Mouse (Mus musculus): ENCODE results near the gene Resp18.

The Resp18 gene

DNA sequence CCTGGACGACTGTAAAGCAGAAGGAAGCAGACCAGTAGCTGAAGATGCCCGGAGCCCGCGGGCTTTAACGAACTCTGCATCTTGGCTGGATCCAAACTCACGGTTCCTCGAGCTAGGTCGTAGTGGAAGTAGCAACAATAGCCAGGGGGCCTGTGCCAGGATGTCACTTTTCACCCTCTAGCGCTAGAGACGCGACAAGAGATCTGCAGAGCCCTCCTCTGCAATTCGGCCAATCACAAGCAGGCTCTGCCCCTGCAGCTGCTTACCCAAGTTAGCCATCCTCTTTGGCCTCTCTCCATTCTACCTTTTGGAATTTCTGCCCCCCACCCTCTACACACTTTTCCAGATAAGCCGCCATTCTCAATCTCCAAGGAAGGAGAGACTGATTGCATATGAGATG, at the start of gene Resp18:
Gene Resp18, minus strand, starts transcription at position 188 of the 400 bp plus-strand sequence.
- peak; percentile 53 for DNase-seq

DNA sequence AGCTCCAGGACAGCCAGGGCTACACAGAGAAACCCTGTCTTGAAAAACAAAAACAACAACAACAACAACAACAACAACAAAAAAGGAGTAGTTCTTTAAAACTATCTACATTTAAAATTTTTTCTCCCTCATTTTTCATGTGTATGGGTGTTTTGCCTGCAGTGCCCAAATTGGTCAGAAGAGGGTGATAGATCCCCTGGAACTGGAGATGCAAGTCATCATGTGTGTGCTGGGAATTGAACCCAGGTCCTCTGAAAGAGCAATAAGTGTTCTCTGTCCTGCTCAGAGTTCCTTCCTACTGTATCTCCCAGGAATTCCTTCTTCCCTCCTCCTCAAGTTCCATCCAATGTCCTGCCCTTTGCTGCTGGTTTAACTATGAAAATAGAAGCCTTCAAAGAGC, 49.2 kb upstream of the Resp18 start:
- no peak for DNase-seq

DNA sequence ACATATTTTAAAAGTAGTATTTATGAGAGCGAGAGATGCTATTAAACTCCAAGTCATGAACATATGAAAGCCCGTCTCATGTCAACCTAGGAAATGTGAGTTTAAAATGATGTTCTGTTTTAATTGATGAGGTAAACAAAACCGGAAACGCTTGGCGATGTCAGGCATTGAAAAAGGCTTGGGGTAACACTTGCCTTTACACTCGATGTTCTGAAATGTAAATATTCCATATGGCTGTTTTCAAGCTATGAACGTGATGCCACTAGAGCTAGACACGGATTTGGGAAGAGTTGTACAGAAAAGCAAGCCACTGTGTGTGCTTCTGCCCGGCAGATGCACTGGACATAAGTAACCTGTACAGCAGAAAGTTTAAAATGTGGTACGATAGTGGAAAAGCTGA, 41.0 kb upstream of the Resp18 start:
- DNase-seq, result no peak

DNA sequence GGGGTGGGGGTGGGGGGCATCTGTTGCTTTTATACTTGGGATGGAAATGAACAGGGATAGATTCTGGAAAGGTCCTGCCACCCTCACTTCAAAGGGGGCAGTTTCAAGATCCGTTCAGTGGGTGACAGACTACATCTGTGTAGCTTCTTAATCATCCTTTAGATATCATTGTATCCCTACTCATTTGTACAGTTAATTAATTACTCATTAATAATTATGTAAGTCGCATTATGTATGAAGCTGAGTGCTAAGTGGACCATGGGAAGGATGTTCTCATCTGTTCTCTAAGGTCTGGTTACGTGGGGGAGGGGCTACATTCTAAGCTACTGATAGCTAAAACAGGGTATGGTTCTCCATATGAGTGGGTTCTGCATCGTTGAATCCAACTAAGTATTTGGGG, 40.5 kb upstream of the Resp18 start:
- peak; percentile 45 for DNase-seq

DNA sequence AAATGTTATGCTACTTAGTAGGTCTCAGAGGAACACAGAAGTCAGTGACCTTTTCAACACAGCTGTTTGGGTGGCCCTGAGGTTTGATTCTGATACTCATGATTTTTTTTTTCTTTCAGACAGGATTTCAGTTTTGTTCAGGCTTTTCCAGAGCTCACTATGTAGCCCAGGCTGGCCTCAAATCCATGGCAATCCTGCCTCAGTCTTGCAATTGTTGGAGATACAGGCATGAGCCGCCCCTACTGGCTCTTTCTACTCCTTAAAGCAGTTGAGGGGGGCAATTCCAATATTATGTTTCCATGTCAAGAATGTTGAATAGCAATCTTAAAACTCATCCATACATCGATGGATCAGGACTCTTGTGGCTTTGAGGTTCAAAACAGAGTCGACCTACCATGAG, 40.1 kb upstream of the Resp18 start:
- DNase-seq, result peak; percentile 58

DNA sequence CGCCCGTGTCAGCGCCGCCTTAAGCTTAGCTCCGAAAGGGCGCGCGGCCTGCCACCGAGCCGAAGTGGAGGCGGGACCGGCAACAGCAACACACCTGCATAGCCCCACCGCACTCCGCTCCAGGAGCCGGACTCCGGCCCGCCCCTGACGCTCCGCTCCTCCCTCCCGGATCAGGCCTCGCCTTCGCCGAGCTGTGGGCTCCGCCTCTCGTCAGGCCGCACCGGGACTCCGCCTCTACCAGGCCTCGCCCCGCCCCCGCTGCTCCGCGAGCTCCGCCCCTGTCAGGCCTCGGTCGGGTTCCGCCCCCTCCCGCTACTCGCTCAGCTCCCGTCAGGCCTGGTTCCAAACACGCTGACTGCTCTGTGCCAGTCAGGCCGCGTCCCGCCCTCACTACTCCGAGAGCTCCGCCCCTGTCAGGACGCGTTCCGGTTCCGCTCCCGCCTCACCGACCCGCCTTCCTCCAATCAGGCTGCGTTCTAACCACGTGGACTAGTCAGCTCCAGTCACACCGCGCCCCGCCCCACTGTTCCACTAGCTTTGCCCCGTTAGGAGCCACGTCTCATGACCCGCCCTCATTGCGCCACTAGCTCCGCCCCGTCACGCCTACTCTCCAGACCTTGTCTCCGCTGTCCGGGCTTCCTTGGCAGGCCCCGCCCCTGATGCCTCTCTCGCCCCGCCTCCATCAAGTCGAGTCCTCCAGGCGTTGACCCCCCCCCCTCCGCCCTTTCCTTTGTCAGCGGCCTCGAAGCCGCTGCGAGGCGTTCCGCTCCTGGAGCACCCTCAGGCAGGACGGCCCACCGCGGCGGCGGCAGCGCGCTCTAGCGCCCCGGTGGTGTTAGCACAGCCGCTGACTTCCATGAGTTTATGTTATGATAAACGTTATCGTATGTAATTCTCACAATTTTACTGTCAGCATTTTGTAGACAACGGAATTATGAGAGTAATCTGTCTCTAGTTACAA, 39.3 kb upstream of the Resp18 start, which contains the start of gene Dnpep:
Gene Dnpep, minus strand, starts transcription at position 750 of the 961 bp plus-strand sequence.
- DNase-seq, result peak; percentile 100

DNA sequence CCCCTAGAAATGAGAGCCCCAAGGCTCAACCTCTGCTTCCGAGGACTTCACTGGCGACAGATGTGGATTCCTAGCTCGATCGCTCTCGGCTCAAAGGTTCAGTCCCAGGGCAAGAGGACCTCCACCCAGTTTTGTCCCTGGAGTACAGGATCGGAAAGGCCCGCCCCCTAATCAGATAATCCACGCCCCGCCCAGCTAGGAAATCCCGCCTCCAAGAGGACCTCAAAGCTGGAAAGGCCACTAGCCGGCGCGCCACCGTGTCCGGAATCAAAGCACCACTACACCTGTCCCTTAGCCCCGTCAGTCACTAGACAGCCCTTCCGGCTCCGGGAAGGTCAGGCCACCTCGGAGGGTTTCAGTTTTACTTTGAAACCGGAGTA, 38.6 kb upstream of the Resp18 start:
- peak; percentile 92 for DNase-seq

DNA sequence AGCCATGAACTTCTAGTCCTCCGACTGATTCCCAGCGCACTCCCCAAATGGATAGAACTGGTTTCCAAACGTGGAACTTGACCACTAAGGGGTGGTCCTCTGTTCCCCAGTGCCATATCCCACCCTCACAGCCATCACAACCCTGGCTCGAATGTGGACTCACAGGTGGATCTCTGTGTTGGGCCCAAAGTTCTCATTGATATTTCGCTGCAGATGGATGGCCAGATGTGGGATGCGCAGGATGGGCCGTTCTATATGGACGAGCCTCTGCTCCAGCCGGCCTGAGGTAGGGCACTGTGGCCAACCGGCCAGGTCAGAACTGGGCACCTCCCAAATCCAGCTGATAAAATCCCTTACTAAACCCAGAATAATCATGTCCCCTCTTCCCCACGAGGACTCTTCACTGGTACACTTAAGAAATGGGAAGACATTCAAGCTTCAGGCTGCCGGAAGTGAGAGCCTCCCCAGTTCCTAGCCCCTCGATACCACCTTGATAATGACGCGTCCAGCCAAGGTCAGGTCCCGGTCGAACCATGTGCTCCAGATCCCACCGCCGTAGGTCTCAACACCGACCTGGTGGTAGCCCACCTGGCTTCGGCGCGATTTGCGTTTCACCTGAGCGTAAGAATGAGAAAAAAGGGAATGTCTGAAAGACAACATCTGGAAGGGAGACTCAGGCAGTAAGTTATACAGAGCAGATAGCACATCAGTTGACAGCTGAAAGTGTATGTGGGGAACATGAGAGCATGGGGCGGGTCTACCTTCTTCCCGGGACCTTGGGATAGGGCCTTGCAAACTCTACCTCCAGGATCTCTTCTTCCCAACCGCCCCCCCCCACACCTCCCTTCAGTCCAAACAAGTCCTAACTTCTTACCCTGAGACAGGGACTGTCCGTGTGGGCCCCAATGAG, 37.5 kb upstream of the Resp18 start:
- DNase-seq, result peak; percentile 74

DNA sequence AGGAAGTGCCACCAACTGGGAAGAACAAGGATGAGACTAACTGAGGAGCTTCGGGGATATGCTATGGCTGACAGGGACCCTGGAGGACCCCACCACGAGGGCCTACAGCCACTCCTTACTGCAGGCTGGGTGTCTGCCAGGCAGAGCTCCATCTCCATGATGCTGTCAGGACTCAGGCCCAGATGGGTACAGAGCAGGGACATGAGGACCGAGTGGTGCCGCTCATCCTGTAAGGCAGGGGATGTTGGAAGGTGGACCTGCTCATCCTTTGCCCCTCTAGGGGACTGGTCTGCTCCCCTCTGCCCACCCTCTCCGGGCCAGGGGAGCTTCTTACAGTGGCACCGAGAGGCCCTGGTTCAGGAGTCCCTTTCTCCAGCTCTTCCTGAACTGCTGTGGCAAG, 36.8 kb upstream of the Resp18 start:
- DNase-seq, result peak; percentile 62

DNA sequence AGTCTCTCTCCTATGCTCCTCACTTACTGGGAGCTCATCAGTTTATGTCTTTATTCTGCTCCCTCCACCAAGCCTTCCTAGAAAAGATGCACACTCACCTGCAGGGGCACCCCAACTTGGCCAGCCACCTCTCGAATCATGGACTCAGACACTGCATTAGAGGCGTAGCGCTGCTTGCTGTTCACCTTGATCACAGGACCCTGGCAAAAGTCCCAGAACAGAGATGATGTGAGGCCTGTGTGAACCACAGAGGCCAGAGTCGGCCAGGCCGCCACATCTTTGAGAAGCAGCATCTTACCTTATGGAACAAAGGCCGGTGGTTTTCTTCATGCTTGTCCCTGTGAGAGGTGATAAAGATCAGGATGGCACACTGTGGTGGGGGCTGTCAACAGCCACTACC, 33.5 kb upstream of the Resp18 start:
- no peak for DNase-seq

DNA sequence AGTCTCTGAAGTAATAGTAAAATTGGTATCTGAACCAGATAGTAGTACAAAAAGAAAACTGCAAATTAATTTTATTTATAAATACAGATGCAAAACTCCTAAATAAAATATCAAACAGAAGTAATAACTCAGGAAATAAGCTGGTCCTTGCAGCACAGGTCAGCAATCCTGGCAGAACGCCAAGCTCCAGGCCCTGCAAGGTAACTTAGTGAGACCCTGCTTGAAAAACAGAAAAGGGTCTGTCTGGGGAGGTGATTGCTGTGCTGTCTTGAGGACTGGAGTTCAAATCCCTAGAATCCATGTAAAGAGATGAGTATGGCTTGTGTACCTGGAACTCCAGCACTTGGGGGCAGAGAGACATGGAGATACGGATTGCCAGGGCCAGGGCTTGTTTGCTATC, 26.4 kb upstream of the Resp18 start:
- no peak for DNase-seq

DNA sequence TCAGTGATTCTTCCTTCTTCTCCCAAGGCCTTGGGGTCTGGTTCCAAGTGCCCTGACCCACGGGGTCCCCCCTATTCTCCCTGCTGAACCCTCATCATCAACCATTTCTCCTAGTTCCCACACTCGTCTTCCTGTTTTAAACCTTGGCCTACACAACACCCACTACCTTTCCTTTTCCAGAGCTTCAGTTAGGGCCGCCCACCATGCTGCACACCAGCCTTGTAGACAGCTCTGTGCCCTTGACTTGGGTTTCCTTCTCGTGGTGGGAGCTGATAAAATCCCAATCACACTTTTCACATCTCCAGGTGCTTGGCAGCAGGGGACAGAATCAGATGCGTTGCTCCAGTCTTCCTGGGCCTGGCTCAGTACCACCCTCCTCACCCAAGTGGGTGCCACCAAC, 16.1 kb upstream of the Resp18 start:
- no peak for DNase-seq

DNA sequence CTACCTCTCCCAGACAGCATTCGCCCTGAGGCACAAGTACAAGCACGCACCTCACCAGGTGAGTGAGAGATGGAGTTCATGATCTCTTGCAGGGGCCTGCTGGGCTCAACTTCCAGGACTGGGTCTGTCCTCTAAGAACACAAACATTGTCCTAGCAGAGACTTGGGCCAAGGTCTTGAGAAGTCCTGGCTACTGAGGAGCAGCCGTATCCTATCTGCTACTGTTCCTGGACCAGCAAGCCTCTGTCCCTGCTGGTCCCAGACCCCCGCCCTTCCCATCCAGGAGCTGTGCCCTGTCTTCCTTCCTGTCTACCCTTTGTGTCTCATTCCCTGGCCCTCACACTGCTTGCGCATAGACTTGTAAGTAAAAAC, 15.1 kb upstream of the Resp18 start:
- DNase-seq, result no peak

DNA sequence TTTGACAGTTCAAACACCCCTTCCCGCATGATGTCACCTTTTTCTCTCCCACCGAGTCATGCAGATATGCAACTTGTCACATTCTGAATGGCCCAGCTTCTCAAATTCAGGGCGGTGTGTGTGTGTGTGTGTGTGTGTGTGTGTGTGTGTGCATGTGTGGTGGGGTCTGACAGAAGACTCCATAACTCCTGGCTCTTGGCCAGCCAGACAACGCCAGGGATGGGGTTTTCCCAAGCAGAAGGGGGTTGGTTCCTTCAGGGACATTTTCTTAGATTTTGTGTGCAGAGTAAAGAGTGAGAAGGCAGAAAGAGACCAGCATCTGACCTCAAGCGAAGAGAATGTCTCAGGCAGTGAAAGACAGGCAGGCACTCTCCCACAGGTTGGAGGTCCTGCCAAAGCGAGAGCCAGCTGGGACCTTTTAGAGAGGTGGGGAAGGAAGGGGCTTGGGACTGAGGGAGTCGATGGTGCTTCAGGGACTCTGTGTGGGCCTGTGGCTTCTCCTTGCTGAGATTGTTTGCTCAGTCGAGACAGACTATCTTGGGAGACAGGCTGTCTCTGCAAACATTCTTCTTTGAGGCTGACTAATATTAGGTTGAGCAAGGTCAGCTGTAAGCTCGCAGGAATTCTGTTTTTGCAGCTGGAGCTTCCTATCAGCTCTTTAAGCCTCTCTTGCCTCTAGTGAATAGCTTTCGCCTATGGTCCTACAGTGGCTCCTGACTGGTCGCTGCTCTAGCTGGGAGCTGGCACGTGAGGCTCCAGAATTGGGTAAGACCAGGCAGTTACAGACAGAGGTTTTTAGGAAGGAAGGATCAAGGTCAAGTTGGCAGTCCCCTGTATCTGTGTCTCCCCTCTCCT, 14.5 kb upstream of the Resp18 start:
- DNase-seq, result no peak

DNA sequence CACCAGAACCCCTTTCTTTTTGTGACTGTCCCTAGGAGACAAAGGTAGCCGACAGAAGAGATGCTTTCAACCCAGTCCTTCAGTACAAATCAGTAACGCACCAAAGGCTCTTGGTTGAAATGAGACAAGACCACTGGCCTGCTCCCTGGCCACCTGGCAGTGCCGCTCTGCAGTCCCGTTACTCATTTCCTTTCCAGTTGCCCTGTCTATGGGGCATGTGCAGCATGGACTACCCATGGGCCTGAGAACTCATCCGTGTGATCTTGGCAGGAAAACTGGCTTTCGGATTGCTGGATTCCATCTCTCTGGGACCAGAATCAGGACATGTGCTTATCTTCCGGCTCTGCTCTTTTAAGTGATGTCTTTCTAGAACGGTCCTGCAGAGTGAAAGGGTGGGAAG, 13.1 kb upstream of the Resp18 start:
- no peak for DNase-seq

DNA sequence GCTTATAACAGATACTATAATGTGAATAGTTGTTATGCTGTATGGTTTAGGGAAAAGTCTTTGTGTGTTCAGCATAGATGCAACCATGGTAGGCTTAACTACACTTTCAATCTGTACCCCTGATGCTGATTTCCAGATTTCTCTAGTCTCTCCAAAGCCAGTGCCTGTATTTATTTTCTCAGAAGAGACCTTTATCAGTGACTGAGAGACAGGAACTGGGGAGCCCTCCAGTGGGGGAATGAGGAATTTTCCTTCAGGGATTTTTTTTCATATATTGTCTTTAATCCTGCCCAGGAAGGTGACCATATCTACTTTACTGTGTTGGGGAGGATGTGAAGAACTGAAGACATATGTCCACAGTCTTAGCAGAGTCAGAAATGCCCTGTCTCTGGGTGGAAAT, 12.4 kb upstream of the Resp18 start:
- DNase-seq, result peak; percentile 36

DNA sequence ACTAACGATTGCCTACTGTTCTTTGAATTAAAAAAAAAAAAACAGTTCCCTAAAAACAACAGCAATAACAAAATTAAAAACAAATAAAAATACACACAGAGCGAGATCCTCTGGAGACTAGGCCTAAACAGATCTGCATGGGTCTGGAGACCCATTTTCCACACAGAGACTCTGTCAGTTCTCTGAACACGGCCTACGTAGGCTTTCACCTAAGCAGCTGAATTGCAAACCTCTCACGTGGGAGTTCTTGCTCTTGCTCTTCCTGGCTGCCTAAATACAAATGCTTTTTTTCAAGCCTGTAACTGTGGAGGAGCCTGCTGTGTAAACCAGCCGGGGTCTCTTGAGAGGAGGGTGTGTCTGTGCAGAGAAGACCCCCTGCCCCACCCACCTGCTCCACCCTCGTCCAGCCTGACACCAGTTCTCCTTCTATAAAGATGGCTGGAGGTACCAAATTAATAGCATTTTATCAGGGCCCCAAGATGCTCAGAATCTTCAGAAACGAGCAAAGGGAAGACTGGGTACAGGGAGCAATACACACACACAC, 11.7 kb upstream of the Resp18 start:
- no peak for DNase-seq

DNA sequence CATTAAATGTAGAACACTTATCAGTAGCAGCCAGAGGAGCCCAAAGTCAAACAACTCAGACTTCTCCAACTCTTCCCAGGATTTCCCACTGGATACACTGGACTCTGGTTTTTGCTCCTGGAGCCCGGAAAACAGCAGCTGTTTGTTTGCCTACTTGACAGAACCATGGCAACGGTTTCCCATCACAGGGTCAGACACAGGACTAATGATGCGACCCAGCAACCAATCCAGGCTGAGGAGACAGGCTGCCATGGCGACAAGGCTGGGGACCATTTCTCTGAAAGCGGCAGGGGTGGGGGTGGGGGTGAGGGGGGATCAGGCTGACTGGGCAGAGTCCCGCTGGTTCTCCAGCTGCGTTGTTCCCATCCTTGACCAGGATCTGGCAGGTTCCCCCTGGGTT, 11.2 kb upstream of the Resp18 start:
- DNase-seq, result no peak

DNA sequence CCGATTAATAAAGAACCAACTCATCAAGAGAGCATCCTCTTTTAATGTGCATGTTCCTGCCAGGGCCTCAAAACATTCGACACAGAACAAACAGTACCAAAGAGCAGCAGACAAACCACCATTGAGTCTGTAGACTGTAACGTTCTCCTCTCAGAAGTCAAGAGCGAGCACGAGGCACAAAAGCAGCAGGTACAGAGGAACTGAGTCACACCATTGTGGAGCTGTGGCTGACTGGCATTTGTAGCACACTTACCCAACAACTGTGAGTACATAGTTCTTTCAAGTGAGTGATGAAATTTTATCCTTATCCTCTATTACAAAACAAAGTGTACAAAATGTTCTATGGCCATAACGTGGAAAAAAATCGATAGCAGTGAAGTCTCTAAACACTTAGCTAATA, 6.7 kb upstream of the Resp18 start:
- DNase-seq, result no peak

DNA sequence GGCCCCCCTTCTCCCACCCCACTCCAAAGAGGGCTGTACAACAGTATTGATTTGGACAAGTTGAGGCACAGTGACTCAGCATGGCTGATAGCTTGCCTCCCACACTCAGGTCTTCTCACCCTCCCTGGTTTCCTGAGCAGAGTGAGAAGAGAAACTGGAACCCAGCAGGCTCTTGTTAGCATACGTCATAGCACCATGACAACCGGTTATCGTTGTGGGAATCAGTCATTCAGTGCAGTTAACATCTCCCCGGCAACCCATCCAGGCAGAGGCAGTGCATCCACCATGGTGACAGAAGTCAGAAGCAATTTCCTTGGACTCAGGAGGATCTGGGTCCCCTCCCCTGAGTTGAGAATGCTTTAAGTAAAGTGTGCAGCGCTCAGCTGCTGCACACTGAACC, 4.8 kb upstream of the Resp18 start:
- no peak for DNase-seq

DNA sequence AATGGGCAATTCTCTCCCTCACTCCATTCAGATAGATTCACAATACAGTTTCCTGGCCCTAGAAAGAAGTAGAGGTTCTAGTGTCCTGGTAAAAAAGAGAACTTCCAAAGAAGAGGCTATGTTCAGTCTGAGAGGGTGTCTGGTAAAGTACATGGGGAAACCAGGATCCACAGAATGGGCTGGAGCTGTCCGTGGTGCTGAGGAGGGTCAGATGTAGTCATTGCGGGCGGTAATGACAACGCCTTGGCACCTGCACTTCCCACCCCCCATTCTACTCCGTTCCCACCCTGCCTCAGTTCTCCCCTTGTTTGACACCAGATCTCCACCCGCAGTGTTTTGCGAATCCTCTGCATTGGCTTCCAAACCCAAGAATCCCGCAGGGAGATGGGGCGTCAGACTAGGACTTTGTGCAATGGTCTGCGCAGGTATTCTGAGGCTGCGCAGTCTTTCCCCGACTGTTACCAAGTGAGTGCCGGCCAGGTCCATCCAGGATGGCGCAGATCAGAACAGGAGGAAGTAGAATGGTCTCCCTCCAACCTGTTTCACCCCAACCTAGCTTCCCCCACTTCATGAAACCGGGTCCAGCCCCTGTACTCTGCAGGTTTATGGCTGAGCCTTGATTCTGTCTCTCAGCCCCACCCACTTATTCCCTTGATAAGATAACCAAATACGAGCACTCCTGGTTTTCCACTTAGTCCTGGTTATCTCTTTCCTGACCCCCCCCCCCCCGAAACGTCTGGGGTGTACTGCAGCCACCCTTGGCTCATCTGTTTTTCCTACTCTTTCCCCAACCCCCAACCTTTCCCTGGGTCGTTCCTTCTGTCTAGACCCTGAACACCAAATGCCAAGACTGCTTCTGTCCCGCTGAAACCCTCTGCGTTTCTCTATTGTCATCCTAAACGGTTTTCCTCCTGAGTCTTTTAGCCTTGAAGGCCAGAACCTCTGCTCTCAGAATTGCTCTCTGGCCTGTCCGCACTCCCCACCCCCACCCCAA, 723 bp downstream of the Resp18 start:
- DNase-seq, result peak; percentile 49

Measured in cerebellum, adult 11-12 months (tissue).